Mouse (Mus musculus) forebrain, embryonic 15.5 days (tissue): ENCODE measurements around the gene Zfp91. TPM values are rescaled to one million over a fixed set of nuclear protein-coding genes. Genes with fewer than 3 reads are reported as not detected.

Source experiments
- ATAC-seq: fragments of 200-750 bp; cut with Nextera tagmentation; replicated peaks from 2 replicates; pipeline ENCODE4 v1.8.0; 2017; ENCODE audit warnings: mild to moderate bottlenecking, moderate TSS enrichment, moderate library complexity
- H3K27ac ChIP-seq: fragments of 300-500 bp; sonication (generic); replicated peaks from 2 replicates; pipeline ENCODE4 v1.5.1; 2015; ENCODE audit warnings: mild to moderate bottlenecking, inconsistent platforms
- H3K27me3 ChIP-seq: fragments of 300-500 bp; sonication (generic); 2 replicates; pipeline ENCODE4 v1.6.1; 2015; ENCODE audit warnings: inconsistent platforms
- H3K36me3 ChIP-seq: fragments of 300-500 bp; sonication (generic); 2 replicates; pipeline ENCODE4 v1.6.1; 2015; ENCODE audit warnings: mild to moderate bottlenecking, inconsistent platforms
- H3K4me1 ChIP-seq: fragments of 300-500 bp; sonication (generic); 2 replicates; pipeline ENCODE4 v1.6.1; 2015; ENCODE audit warnings: inconsistent platforms
- H3K4me2 ChIP-seq: fragments of 300-500 bp; sonication (generic); replicated peaks from 2 replicates; pipeline ENCODE4 v1.6.1; 2015; ENCODE audit warnings: mild to moderate bottlenecking, inconsistent platforms
- H3K4me3 ChIP-seq: fragments of 300-500 bp; sonication (generic); 2 replicates; pipeline ENCODE4 v1.5.1; 2015; ENCODE audit warnings: mild to moderate bottlenecking, inconsistent platforms
- H3K9ac ChIP-seq: fragments of 300-500 bp; sonication (generic); replicated peaks from 2 replicates; pipeline ENCODE4 v1.6.1; 2015; ENCODE audit warnings: mild to moderate bottlenecking, inconsistent platforms
- H3K9me3 ChIP-seq: fragments of 300-500 bp; sonication (generic); 2 replicates; pipeline ENCODE4 v1.6.1; 2016; ENCODE audit warnings: inconsistent platforms
- WGBS: fragments of 180-500 bp; shearing (Covaris S2); methylation state at CpG from one replicate; pipeline ENCODE4 v1.1.7; 2015; ENCODE audit warnings: mixed read lengths; 5-methylcytosine and 5-hydroxymethylcytosine counted together
- polyA plus RNA-seq: library from polyadenylated mRNA; unstranded; fragments of >200 nt; fragmentation: Nextera tagmentation; extraction: Ambion mirVana; gene quantifications from 2 replicates; pipeline ENCODE4 v1.2.1, GENCODE M21; 2015

Zfp91 gene
- polyA plus RNA-seq, 1 experiment from 2014 or later = 15.6 TPM

- Histone ChIP-seq H3K4me2 (no peak overlapping the region), H3K4me3 (no peak overlapping the region), H3K9ac (no peak overlapping the region), H3K27me3 (no peaks in the 10 kb centered on the region), H3K4me1 (no peaks in the 10 kb centered on the region), H3K9me3 (no peaks in the 10 kb centered on the region), H3K36me3 (no peaks in the 10 kb centered on the region), H3K27ac (no peak overlapping the region)
- 69% methylated on average over 1 of the region's 1 CpGs for WGBS
- no peak for ATAC-seq
Measured at GRCm38 (mm10) chr19:12804237-12804636, 8.3 kb upstream of the Zfp91 start.

GRCm38 (mm10) chr19:12802830-12803229, 6.9 kb upstream of the Zfp91 start:
- WGBS = 75% methylated on average over 3 of the region's 3 CpGs

GRCm38 (mm10) chr19:12801046-12801445, 5.1 kb upstream of the Zfp91 start:
- H3K36me3 ChIP-seq = no peaks in the 10 kb centered on the region
- WGBS = 81% methylated on average over 3 of the region's 3 CpGs
- H3K9me3 ChIP-seq = no peaks in the 10 kb centered on the region
- no peak overlapping the region for H3K27ac ChIP-seq
- H3K4me2 ChIP-seq = no peak overlapping the region
- no peak for ATAC-seq
- H3K4me1 ChIP-seq = peaks cover 8% of the 10 kb centered on the region; the same call in 1 of the 2 replicates
- H3K4me3 ChIP-seq = no peak overlapping the region
- H3K27me3 ChIP-seq = no peaks in the 10 kb centered on the region
- H3K9ac ChIP-seq = no peak overlapping the region

More at GRCm38 (mm10) chr19:12802830-12803229, 6.9 kb upstream of the Zfp91 start:
- no peaks in the 10 kb centered on the region for H3K4me1 ChIP-seq
- no peaks in the 10 kb centered on the region for H3K36me3 ChIP-seq
- no peaks in the 10 kb centered on the region for H3K9me3 ChIP-seq
- H3K9ac ChIP-seq = no peak overlapping the region
- no peak overlapping the region for H3K27ac ChIP-seq
- ATAC-seq = no peak
- H3K4me2 ChIP-seq = no peak overlapping the region
- H3K27me3 ChIP-seq = no peaks in the 10 kb centered on the region
- no peak overlapping the region for H3K4me3 ChIP-seq

DNA sequence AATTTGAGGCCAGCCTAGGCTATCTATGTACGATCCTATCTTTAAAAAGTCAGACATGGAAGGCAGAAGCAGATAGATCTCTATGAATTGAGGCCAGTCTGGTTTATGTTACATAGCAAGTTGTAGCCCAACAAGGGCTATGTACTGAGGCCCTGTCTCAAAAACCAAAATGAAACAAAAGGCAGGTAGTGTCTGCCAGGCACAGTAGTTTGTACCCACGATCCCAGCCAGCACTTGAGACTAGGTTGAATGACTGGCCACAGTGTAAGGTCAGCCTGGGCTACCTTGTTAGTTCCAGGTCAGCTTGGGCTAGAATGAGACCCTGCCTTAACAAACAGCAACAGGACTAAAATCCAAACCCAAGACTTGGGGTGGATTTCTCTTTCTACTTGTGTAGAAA, 4.7 kb upstream of the Zfp91 start:
- no peak overlapping the region for H3K27ac ChIP-seq
- H3K4me1 ChIP-seq = peaks cover 8% of the 10 kb centered on the region; the same call in 1 of the 2 replicates
- WGBS = 77% methylated on average over 2 of the region's 2 CpGs
- no peak overlapping the region for H3K4me3 ChIP-seq
- H3K4me2 ChIP-seq = no peak overlapping the region
- no peaks in the 10 kb centered on the region for H3K9me3 ChIP-seq
- ATAC-seq = no peak
- H3K36me3 ChIP-seq = no peaks in the 10 kb centered on the region
- H3K9ac ChIP-seq = no peak overlapping the region
- no peaks in the 10 kb centered on the region for H3K27me3 ChIP-seq

DNA sequence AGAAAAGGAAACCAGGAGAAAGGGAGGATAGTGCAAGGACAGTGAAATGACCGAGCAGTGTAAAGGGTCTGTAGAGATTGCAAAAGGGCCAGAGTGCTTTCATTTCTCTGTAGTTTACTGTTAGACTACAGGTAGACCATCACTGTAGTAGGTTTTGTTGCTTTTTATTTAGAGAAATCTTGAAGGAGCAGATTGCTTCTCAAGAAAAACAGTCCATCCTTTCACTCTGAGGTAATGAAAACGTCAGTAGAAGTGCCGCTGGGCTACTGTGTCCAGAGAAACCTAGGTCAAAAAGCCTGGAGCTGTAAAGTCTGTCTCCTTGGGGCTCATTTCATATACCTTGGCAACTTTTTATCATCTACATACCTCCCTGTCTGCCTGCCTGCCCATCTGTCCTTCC, 3.2 kb upstream of the Zfp91 start:
- Histone ChIP-seq H3K36me3 (no peaks in the 10 kb centered on the region), H3K4me3 (no peak overlapping the region), H3K27ac (no peak overlapping the region), H3K9me3 (no peaks in the 10 kb centered on the region), H3K4me2 (no peak overlapping the region), H3K4me1 (peaks cover 8% of the 10 kb centered on the region; the same call in 1 of the 2 replicates), H3K9ac (no peak overlapping the region), H3K27me3 (no peaks in the 10 kb centered on the region)
- no peak for ATAC-seq
- 88% methylated on average over 3 of the region's 3 CpGs for WGBS

- 86% methylated on average over 4 of the region's 4 CpGs for WGBS
- Histone ChIP-seq H3K27me3 (no peaks in the 10 kb centered on the region), H3K4me2 (no peak overlapping the region), H3K4me1 (peaks cover 14% of the 10 kb centered on the region), H3K4me3 (no peak overlapping the region), H3K27ac (no peak overlapping the region), H3K36me3 (no peaks in the 10 kb centered on the region), H3K9me3 (no peaks in the 10 kb centered on the region), H3K9ac (no peak overlapping the region)
- ATAC-seq = no peak
Measured at GRCm38 (mm10) chr19:12798404-12798803, 2.5 kb upstream of the Zfp91 start.

- WGBS = 0% methylated on average over 7 of the region's 7 CpGs
- peak overlapping the region; percentile 62 for H3K9ac ChIP-seq
- H3K4me1 ChIP-seq = peaks cover 20% of the 10 kb centered on the region
Measured at GRCm38 (mm10) chr19:12797071-12797470, 1.1 kb upstream of the Zfp91 start.

DNA sequence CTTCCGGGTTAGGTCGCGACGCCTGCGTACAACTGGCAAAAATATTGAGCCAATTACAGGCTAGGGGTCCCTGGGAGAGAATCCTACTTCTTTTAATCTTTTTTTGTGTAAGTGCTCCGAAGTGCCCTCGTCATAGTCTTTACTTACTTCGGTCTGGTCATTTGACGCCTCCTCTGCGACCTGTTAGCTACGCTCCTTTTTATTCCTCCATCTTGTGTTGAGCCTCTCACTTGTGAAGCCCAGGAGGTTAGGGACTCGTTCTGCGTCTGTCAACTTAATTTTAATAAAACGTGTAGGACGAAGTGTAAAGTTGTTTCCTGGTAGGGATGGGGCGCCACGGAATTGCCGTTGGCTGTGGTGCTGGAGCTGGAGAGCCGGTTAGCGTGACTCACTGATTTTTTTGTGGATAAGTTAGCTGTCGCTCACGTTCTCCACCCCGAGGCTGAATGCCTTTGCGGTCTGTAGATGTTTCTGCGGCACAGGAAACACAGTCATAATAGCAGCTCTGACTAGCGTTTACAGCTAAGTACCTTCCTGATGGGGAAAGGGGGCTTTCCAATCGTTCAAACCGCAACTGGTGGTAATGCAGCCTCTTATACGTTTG, 504 bp upstream of the Zfp91 start:
- peak overlapping the region; percentile 99 for H3K27ac ChIP-seq
- under 1% methylated on average over 29 of the region's 29 CpGs for WGBS

More at GRCm38 (mm10) chr19:12797071-12797470, 1.1 kb upstream of the Zfp91 start:
- Histone ChIP-seq H3K4me3 (peak overlapping the region; percentile 94), H3K9me3 (no peaks in the 10 kb centered on the region), H3K27ac (peak overlapping the region; percentile 99), H3K36me3 (no peaks in the 10 kb centered on the region), H3K27me3 (no peaks in the 10 kb centered on the region), H3K4me2 (peak overlapping the region; percentile 84)
- no peak for ATAC-seq

DNA sequence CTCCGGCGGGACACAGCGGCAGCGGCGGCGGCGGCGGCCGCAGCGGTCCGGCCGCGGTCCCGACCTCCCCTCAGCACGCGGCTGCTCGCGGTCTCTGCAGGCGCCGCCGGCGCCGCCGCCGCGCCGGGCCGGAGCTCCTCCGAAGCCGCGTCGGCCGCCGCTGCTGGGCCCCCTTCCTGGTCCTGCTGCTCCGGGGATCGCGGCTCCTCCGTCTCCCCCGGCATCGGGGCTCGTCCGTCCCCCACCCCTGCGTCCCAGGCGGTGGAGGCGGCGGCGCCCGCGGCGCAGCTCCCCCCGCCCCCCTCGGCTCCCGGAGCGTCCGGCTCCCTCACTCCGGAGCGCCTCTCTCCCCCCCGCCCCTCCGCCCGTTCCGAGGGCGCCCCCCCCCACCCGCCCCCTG, 816 bp downstream of the Zfp91 start:
- Histone ChIP-seq H3K27me3 (no peaks in the 10 kb centered on the region), H3K9me3 (no peaks in the 10 kb centered on the region), H3K9ac (peak overlapping the region; percentile 95), H3K4me1 (peaks cover 28% of the 10 kb centered on the region), H3K27ac (peak overlapping the region; percentile 99), H3K4me2 (peak overlapping the region; percentile 47), H3K36me3 (no peaks in the 10 kb centered on the region), H3K4me3 (peak overlapping the region; percentile 94)
- peak; percentile 51 for ATAC-seq
- 2% methylated on average over 32 of the region's 63 CpGs for WGBS

More for the DNA sequence above, 504 bp upstream of the Zfp91 start:
- Histone ChIP-seq H3K4me1 (peaks cover 25% of the 10 kb centered on the region), H3K4me3 (peak overlapping the region; percentile 94), H3K27me3 (no peaks in the 10 kb centered on the region), H3K4me2 (peak overlapping the region; percentile 84), H3K36me3 (no peaks in the 10 kb centered on the region), H3K9ac (peak overlapping the region; percentile 62), H3K9me3 (no peaks in the 10 kb centered on the region)
- ATAC-seq = peak; percentile 6

DNA sequence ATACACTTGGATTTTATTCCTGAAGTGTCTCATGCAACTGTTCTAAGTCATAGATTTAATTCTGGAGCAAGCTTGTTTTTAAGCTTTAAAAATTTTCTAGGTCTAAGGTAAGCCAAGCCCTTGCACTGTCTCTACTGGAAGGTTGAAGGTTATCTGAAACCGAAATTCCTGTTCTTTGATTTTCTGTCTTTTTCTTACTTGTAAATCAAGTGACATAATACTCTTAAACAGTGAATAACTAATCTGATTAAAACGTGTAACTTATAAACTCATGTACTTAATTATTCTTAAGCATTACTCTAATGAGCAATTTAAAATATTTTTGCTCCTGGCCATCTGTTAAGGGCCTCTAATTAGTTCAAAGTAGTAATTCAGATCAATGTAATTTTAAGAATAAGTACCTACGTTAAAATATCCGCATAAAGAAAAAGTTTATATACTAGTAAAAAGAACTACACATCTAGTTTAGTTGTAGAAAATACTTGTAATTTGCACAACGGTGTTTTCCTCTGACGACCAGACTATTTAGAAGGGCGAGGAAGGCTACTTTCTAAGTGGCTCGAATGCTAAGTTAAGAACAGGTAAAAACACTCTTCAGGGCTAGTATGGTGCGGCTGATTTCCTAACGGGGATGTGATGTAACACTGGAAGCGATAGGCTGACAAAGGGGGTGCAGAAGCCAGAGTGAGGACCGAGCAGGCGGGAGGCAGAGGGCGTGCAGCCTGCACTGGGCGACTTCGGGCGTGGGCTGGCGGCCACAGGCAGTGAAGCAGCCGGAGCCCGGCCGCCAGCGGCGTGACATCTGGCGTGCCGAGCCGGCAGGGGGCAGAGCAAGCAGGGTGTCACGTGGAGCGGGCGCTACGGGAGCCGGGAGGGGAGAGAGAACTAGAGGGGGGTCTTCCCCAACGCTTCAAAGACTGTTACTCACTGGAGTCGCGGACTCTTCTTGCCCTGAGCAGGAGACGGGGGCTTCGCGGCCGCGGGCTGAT, 1.6 kb downstream of the Zfp91 start:
- Histone ChIP-seq H3K27me3 (no peaks in the 10 kb centered on the region), H3K27ac (peak overlapping the region; percentile 99), H3K4me1 (peaks cover 28% of the 10 kb centered on the region), H3K9me3 (no peaks in the 10 kb centered on the region), H3K36me3 (no peaks in the 10 kb centered on the region), H3K9ac (peak overlapping the region; percentile 95), H3K4me2 (peak overlapping the region; percentile 47), H3K4me3 (peak overlapping the region; percentile 94)
- peak; percentile 62 for ATAC-seq
- under 1% methylated on average over 35 of the region's 39 CpGs for WGBS

DNA sequence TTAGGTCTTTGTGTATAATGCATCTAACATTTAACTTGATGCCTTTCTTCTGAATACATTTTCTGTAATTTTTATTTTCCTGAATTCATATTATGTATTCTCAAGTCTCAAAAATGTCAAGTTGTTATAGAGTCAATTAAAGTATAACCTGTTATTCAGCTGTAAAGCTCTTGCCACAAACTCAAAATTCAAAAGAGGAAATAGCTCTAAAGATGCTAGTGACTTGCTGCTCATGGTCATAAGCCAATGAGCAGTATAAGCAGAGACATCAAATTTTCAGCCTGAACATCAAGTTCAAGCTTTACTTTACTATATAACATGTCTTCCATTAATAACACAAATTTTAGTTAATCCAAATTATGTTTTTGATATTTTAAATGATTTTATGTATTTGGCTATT, 3.6 kb downstream of the Zfp91 start:
- no peaks in the 10 kb centered on the region for H3K36me3 ChIP-seq
- H3K27me3 ChIP-seq = no peaks in the 10 kb centered on the region
- no peak overlapping the region for H3K4me2 ChIP-seq
- H3K9ac ChIP-seq = no peak overlapping the region
- no peak overlapping the region for H3K27ac ChIP-seq
- no peak for ATAC-seq
- peaks cover 27% of the 10 kb centered on the region for H3K4me1 ChIP-seq
- H3K4me3 ChIP-seq = no peak overlapping the region
- H3K9me3 ChIP-seq = no peaks in the 10 kb centered on the region

GRCm38 (mm10) chr19:12787721-12788120, 8.2 kb downstream of the Zfp91 start:
- no peaks in the 10 kb centered on the region for H3K9me3 ChIP-seq
- no peak overlapping the region for H3K4me3 ChIP-seq
- no peaks in the 10 kb centered on the region for H3K36me3 ChIP-seq
- no peak for ATAC-seq
- no peak overlapping the region for H3K27ac ChIP-seq
- H3K4me2 ChIP-seq = no peak overlapping the region
- H3K9ac ChIP-seq = no peak overlapping the region
- 85% methylated on average over 4 of the region's 4 CpGs for WGBS
- no peaks in the 10 kb centered on the region for H3K27me3 ChIP-seq
- peaks cover 8% of the 10 kb centered on the region for H3K4me1 ChIP-seq
